Comparison of ENCODE assay signal across 19 mouse cellular contexts in genomic region chr17:43855132-43855531, GRCm38 (mm10). TPM values are rescaled to one million over a fixed set of nuclear protein-coding genes. Genes with fewer than 3 reads are reported as not detected.
DNase-seq lines count a peak whose midpoint lies in the region; ATAC-seq lines count a peak whose summit lies in the region.
"Had no signal": no experiment of that assay in that cellular context is flagged by ENCODE, and none has a peak within 500 bp of the region (broad histone marks: within the 10 kb centered on the region; RNA-seq: fewer than 3 reads in every experiment).

No protein-coding gene starts in this region.

- no peaks in the 10 kb centered on the region for H3K27me3 ChIP-seq in heart, embryonic 11.5 days (ENCODE audit: control insufficient read depth, insufficient read depth, low read length)
- H3K27me3 ChIP-seq: forebrain, embryonic 12.5 days; intestine, embryonic 15.5 days; liver, embryonic 13.5 days; midbrain, embryonic 13.5 days; neural tube, embryonic 15.5 days had no signal

- 36% methylated on average over 5 of the region's 5 CpGs for WGBS in heart, embryonic 11.5 days (ENCODE audit: insufficient replicate concordance)

- intact Hi-C loops in heart, postnatal 25 days (cut with DNase I) = no loop called here

- H3K36me3 ChIP-seq in heart, embryonic 11.5 days (ENCODE audit: control insufficient read depth, insufficient read depth, low read length) = no peaks in the 10 kb centered on the region
- H3K36me3 ChIP-seq: forebrain, embryonic 12.5 days; intestine, embryonic 15.5 days; liver, embryonic 13.5 days; midbrain, embryonic 13.5 days; neural tube, embryonic 15.5 days had no signal

- H3K9me3 ChIP-seq in heart, embryonic 11.5 days (replicated peaks; ENCODE audit: control insufficient read depth, low read length) = no peaks in the 10 kb centered on the region
- H3K9me3 ChIP-seq: forebrain, embryonic 12.5 days; intestine, embryonic 15.5 days; liver, embryonic 13.5 days; midbrain, embryonic 13.5 days; neural tube, embryonic 15.5 days had no signal

- DNase-seq in cerebellum, adult 9-10 months = peak; percentile 59
- DNase-seq in cerebellum, postnatal 14 days = no peak
- DNase-seq in NIH3T3 (ENCODE audit: low read depth) (peak; percentile 52), MN1 (ENCODE audit: low spot score) (no peak)
- DNase-seq in heart, postnatal 25 days (ENCODE audit: low spot score) = peak; percentile 4
- DNase-seq in embryo, embryonic 10 days (ENCODE audit: low spot score) = no peak
- DNase-seq in kidney, adult 11 months = no peak
- DNase-seq: cerebellum, adult 11 months; liver, embryonic 13.5 days; thymus, adult 2 months had no signal

- ATAC-seq in heart, embryonic 11.5 days (replicated peaks; ENCODE audit: insufficient number of reproducible peaks, low FRiP score, low TSS enrichment) = 0 out of 2 replicates have a peak, but pooled peaks have one; percentile 22
- ATAC-seq: intestine, embryonic 15.5 days; midbrain, embryonic 13.5 days had no signal

- no peak overlapping the region for H3K4me2 ChIP-seq in heart, embryonic 11.5 days
- H3K4me2 ChIP-seq: forebrain, embryonic 12.5 days; hindbrain, embryonic 14.5 days; intestine, embryonic 15.5 days; liver, embryonic 13.5 days; midbrain, embryonic 13.5 days; neural tube, embryonic 15.5 days had no signal

- H3K4me3 ChIP-seq in heart, embryonic 11.5 days (ENCODE audit: low read depth, low read length) = no peak overlapping the region
- H3K4me3 ChIP-seq: forebrain, embryonic 12.5 days; intestine, embryonic 15.5 days; left cerebral cortex, adult 2 months; liver, embryonic 13.5 days; midbrain, embryonic 13.5 days; neural tube, embryonic 15.5 days had no signal

- peak overlapping the region; percentile 86 for H3K27ac ChIP-seq in heart, embryonic 11.5 days (ENCODE audit: low read depth, low read length)
- H3K27ac ChIP-seq: forebrain, embryonic 12.5 days; hindbrain, embryonic 14.5 days; intestine, embryonic 15.5 days; kidney, postnatal 0 days; left cerebral cortex, adult 2 months; liver, embryonic 13.5 days; midbrain, embryonic 13.5 days; neural tube, embryonic 15.5 days had no signal

- H3K4me1 ChIP-seq in heart, embryonic 11.5 days (ENCODE audit: control insufficient read depth, insufficient read depth, low read length) = 0 out of 2 replicates have a peak, but pooled peaks cover 6% of the 10 kb centered on the region
- H3K4me1 ChIP-seq: forebrain, embryonic 12.5 days; intestine, embryonic 15.5 days; liver, embryonic 13.5 days; midbrain, embryonic 13.5 days; neural tube, embryonic 15.5 days had no signal

- no peak overlapping the region for H3K9ac ChIP-seq in heart, embryonic 11.5 days (ENCODE audit: low read depth, low read length)
- H3K9ac ChIP-seq: forebrain, embryonic 12.5 days; hindbrain, embryonic 14.5 days; intestine, embryonic 15.5 days; liver, embryonic 13.5 days; midbrain, embryonic 13.5 days; neural tube, embryonic 15.5 days had no signal

RNA-seq across cellular contexts. Expression of gene Rcan2, which starts 54.0 kb away (rescaled TPM):
- polyA plus RNA-seq in heart, embryonic 11.5 days (2014; fragmentation: Nextera tagmentation; extraction: Ambion mirVana) = 28.7 and 32.4 TPM in 2 replicates
- 100 to 1,000 TPM; 355 to 379 TPM for total RNA-seq in heart, postnatal 25 days (2021)
- total RNA-seq: granulocyte monocyte progenitor cell, adult 5-6 weeks had no signal

Comparison
In these comparisons a context has a peak if more than half of its experiments do, and no peak if none do; other contexts are left out.
1. DNase-seq: peak in cerebellum, adult 9-10 months (single experiment), NIH3T3 (single experiment) and heart, postnatal 25 days (single experiment); none in cerebellum, postnatal 14 days (0 of 2), embryo, embryonic 10 days (single experiment), kidney, adult 11 months (single experiment) and MN1 (single experiment).